Mouse (Mus musculus) liver, embryonic 16.5 days (tissue): ENCODE measurements around the gene Cyp46a1. TPM values are rescaled to one million over a fixed set of nuclear protein-coding genes. Genes with fewer than 3 reads are reported as not detected.

Source experiments
- ATAC-seq: fragments of 200-750 bp; cut with Nextera tagmentation; 2 replicates; pipeline ENCODE4 v1.8.0; 2017; ENCODE audit warnings: low read depth, mild to moderate bottlenecking, moderate number of reproducible peaks, moderate library complexity
- H3K27ac ChIP-seq: fragments of 300-500 bp; sonication (generic); 2 replicates; pipeline ENCODE4 v1.5.1; 2014; ENCODE audit warnings: mild to moderate bottlenecking, low read length
- H3K27me3 ChIP-seq: fragments of 300-500 bp; sonication (generic); 2 replicates; pipeline ENCODE4 v1.6.1; 2014; ENCODE audit warnings: low read depth, low read length, mixed read lengths; ENCODE audit not compliant: control insufficient read depth, insufficient read depth
- H3K36me3 ChIP-seq: fragments of 300-500 bp; sonication (generic); 2 replicates; pipeline ENCODE4 v1.6.1; 2014; ENCODE audit warnings: mild to moderate bottlenecking; ENCODE audit not compliant: control insufficient read depth, insufficient read depth
- H3K4me1 ChIP-seq: fragments of 300-500 bp; sonication (generic); 2 replicates; pipeline ENCODE4 v1.6.1; 2014; ENCODE audit warnings: low read depth, low read length, mixed read lengths; ENCODE audit not compliant: control insufficient read depth
- H3K4me2 ChIP-seq: fragments of 300-500 bp; sonication (generic); 2 replicates; pipeline ENCODE4 v1.6.1; 2014; ENCODE audit warnings: low read depth, low read length, mixed read lengths
- H3K4me3 ChIP-seq: fragments of 300-500 bp; sonication (generic); 2 replicates; pipeline ENCODE4 v1.5.1; 2014; ENCODE audit warnings: low read depth, mild to moderate bottlenecking, low read length
- H3K9ac ChIP-seq: fragments of 300-500 bp; sonication (generic); 2 replicates; pipeline ENCODE4 v1.6.1; 2014; ENCODE audit warnings: low read depth, low read length
- H3K9me3 ChIP-seq: fragments of 300-500 bp; sonication (generic); replicated peaks from 2 replicates; pipeline ENCODE4 v1.6.1; 2016; ENCODE audit warnings: low read length; ENCODE audit not compliant: control insufficient read depth
- WGBS: fragments of 180-500 bp; shearing (Covaris S2); extraction: QIAGEN DNeasy Blood & Tissue Kit; methylation state at CpG from one replicate; pipeline ENCODE4 v1.1.7; 2014; ENCODE audit not compliant: insufficient replicate concordance; 5-methylcytosine and 5-hydroxymethylcytosine counted together
- polyA plus RNA-seq: library from polyadenylated mRNA; unstranded; fragments of >200 nt; fragmentation: Nextera tagmentation; extraction: Ambion mirVana; gene quantifications from 2 replicates; pipeline ENCODE4 v1.2.1, GENCODE M21; 2015

Cyp46a1 gene
- polyA plus RNA-seq, 1 experiment from 2014 or later = 0.25 TPM

DNA sequence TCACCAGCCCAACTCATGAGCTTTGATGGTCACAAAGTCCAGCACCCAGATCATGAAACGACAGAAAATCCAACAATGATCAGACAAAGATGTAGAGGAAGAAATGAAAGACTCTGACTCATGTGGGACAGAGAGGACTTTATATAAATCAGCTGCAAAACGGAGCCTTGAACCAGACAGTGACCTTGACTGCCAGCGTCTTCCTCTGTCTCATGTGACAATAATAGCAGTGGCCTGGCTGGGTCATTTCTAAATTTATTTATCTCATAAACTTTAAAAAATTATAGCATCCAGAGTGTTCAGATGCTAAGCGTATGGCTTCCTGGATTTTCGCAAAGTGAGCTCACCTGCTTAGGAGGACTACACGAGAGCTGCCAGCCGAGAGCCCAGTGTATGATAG is 64.5 kb downstream of the Cyp46a1 start:
- Histone ChIP-seq H3K4me1 (no peaks in the 10 kb centered on the region), H3K9me3 (no peaks in the 10 kb centered on the region), H3K36me3 (no peaks in the 10 kb centered on the region), H3K4me2 (no peak overlapping the region), H3K4me3 (no peak overlapping the region), H3K9ac (no peak overlapping the region), H3K27ac (no peak overlapping the region), H3K27me3 (no peaks in the 10 kb centered on the region)
- ATAC-seq = no peak
- 65% methylated on average over 7 of the region's 7 CpGs for WGBS

DNA sequence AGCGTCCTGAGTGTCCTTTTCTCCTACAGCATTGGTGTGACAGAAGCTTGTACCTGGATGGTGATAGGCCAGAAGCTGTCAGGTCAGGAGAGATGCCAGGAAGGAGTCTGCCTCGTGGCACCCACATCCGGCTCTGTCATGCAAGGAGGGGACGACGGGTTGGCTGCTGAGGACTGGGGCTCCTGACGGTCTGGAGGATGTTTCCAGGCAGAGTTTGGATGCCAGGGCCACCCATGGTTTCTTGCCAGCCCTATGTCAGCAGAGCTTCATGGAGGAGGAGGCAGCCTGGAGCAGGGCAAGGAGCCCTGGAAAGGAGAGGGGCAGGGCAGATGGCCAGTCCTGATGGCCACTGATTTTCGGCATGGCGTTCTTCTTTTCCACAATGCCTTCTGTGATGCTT is 65.0 kb downstream of the Cyp46a1 start:
- WGBS = 63% methylated on average over 8 of the region's 8 CpGs
- no peak overlapping the region for H3K9ac ChIP-seq
- H3K9me3 ChIP-seq = no peaks in the 10 kb centered on the region
- H3K4me2 ChIP-seq = no peak overlapping the region
- H3K4me1 ChIP-seq = no peaks in the 10 kb centered on the region
- no peaks in the 10 kb centered on the region for H3K27me3 ChIP-seq
- H3K36me3 ChIP-seq = no peaks in the 10 kb centered on the region
- ATAC-seq = no peak
- no peak overlapping the region for H3K4me3 ChIP-seq
- H3K27ac ChIP-seq = no peak overlapping the region

DNA sequence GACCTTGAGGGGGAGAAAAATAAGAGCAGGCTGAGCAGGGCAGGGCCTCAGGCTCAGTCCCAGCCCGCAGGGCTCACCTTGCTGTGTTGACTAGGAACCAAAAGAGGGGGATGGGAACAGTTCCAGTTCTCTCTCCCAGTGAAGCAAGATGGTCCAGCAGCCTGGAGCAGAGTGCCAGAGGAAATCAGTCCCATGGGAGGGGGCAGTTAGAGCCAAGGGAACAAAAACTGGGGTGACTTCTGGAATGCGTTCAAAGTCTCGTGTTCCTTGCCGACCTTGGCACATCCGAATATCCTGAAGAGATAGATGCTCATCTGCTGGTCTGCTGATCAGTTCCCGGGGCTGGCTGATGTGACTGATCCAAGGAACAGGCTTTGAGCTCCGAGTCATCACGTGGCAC is 66.8 kb downstream of the Cyp46a1 start:
- H3K27me3 ChIP-seq = no peaks in the 10 kb centered on the region
- no peak overlapping the region for H3K9ac ChIP-seq
- H3K27ac ChIP-seq = no peak overlapping the region
- no peaks in the 10 kb centered on the region for H3K4me1 ChIP-seq
- 43% methylated on average over 8 of the region's 8 CpGs for WGBS
- no peak overlapping the region for H3K4me2 ChIP-seq
- H3K9me3 ChIP-seq = no peaks in the 10 kb centered on the region
- H3K4me3 ChIP-seq = no peak overlapping the region
- no peak for ATAC-seq
- H3K36me3 ChIP-seq = no peaks in the 10 kb centered on the region

- no peak for ATAC-seq
- WGBS = 47% methylated on average over 6 of the region's 6 CpGs
- no peak overlapping the region for H3K27ac ChIP-seq
Observed at GRCm38 (mm10) chr12:108403957-108404356, 69.8 kb downstream of the Cyp46a1 start.

GRCm38 (mm10) chr12:108409100-108409499 is 74.9 kb downstream of the Cyp46a1 start:
- Histone ChIP-seq H3K9ac (no peak overlapping the region), H3K4me2 (no peak overlapping the region), H3K9me3 (no peaks in the 10 kb centered on the region), H3K36me3 (no peaks in the 10 kb centered on the region), H3K27ac (no peak overlapping the region), H3K4me1 (no peaks in the 10 kb centered on the region), H3K27me3 (no peaks in the 10 kb centered on the region), H3K4me3 (no peak overlapping the region)
- no peak for ATAC-seq
- WGBS = 51% methylated on average over 5 of the region's 5 CpGs

More at GRCm38 (mm10) chr12:108403957-108404356, 69.8 kb downstream of the Cyp46a1 start:
- Histone ChIP-seq H3K4me1 (no peaks in the 10 kb centered on the region), H3K4me2 (no peak overlapping the region), H3K27me3 (no peaks in the 10 kb centered on the region), H3K4me3 (no peak overlapping the region), H3K36me3 (no peaks in the 10 kb centered on the region), H3K9ac (no peak overlapping the region), H3K9me3 (no peaks in the 10 kb centered on the region)

- Histone ChIP-seq H3K4me3 (no peak overlapping the region), H3K36me3 (no peaks in the 10 kb centered on the region), H3K4me1 (no peaks in the 10 kb centered on the region), H3K9ac (no peak overlapping the region), H3K4me2 (no peak overlapping the region), H3K27me3 (no peaks in the 10 kb centered on the region), H3K27ac (no peak overlapping the region), H3K9me3 (no peaks in the 10 kb centered on the region)
- WGBS = 54% methylated on average over 14 of the region's 14 CpGs
- no peak for ATAC-seq
Observed at GRCm38 (mm10) chr12:108410416-108411208, 76.4 kb downstream of the Cyp46a1 start.

Other genes starting within 250 kb of the Cyp46a1 start
- 52.6 and 53.2 TPM in 2 replicates for gene Setd3, start 155.1 kb upstream of the Cyp46a1 start, polyA plus RNA-seq
- 1.4 TPM in 2 replicates for gene Ccnk, start 154.8 kb upstream of the Cyp46a1 start, polyA plus RNA-seq
- gene Ccdc85c, start 59.0 kb upstream of the Cyp46a1 start, polyA plus RNA-seq = 1.2 and 1.3 TPM in 2 replicates
- 0.05 TPM in 1 of 2 replicates, not detected in the other for gene Hhipl1, start 28.1 kb upstream of the Cyp46a1 start, polyA plus RNA-seq
- 6.4 TPM in 2 replicates for gene Eml1, start 36.6 kb downstream of the Cyp46a1 start, polyA plus RNA-seq
- 7.7 and 8.0 TPM in 2 replicates for gene Evl, start 220.3 kb downstream of the Cyp46a1 start, polyA plus RNA-seq